Mouse (Mus musculus): ENCODE data around the gene Pgap2. TPM values are rescaled to one million over a fixed set of nuclear protein-coding genes. Genes with fewer than 3 reads are reported as not detected.

The Pgap2 gene
- polyA plus RNA-seq, 1 experiment from 2014 or later, result 96.3 TPM

GRCm38 (mm10) chr7:102272422-102272948, 62.5 kb downstream of the Pgap2 start:
- Histone ChIP-seq H3K4me2 (no peak overlapping the region), H3K27me3 (replicated peaks) (no peaks in the 10 kb centered on the region), H3K4me3 (replicated peaks) (no peak overlapping the region), H3K27ac (no peak overlapping the region), H3K9ac (no peak overlapping the region), H3K9me3 (no peaks in the 10 kb centered on the region), H3K4me1 (0 out of 2 replicates have a peak, but pooled peaks cover 4% of the 10 kb centered on the region), H3K36me3 (no peaks in the 10 kb centered on the region)
- ATAC-seq (ENCODE audit: insufficient read depth, low FRiP score, low read depth), result no peak
- WGBS, result 58% methylated on average over 3 of the region's 3 CpGs

GRCm38 (mm10) chr7:102281403-102281802, 71.4 kb downstream of the Pgap2 start:
- Histone ChIP-seq H3K4me2 (no peak overlapping the region), H3K36me3 (no peaks in the 10 kb centered on the region), H3K9me3 (no peaks in the 10 kb centered on the region), H3K9ac (no peak overlapping the region), H3K4me1 (peaks cover 3% of the 10 kb centered on the region; the same call in 1 of the 2 replicates), H3K4me3 (replicated peaks) (no peak overlapping the region), H3K27ac (no peak overlapping the region), H3K27me3 (replicated peaks) (no peaks in the 10 kb centered on the region)
- 81% methylated on average over 1 of the region's 1 CpGs for WGBS
- no peak for ATAC-seq (ENCODE audit: insufficient read depth, low FRiP score, low read depth)

GRCm38 (mm10) chr7:102282261-102282660, 72.3 kb downstream of the Pgap2 start:
- Histone ChIP-seq H3K9ac (no peak overlapping the region), H3K9me3 (no peaks in the 10 kb centered on the region), H3K4me3 (replicated peaks) (no peak overlapping the region), H3K27ac (no peak overlapping the region), H3K27me3 (replicated peaks) (no peaks in the 10 kb centered on the region), H3K4me2 (no peak overlapping the region), H3K4me1 (peaks cover 3% of the 10 kb centered on the region; the same call in 1 of the 2 replicates), H3K36me3 (no peaks in the 10 kb centered on the region)
- WGBS, result 56% methylated on average over 5 of the region's 5 CpGs
- ATAC-seq (ENCODE audit: insufficient read depth, low FRiP score, low read depth), result no peak

Other genes starting within 250 kb of the Pgap2 start
- gene Il18bp, start 191.5 kb upstream of the Pgap2 start, polyA plus RNA-seq (2015; fragmentation: Nextera tagmentation; extraction: Ambion mirVana), result 2.3 and 3.1 TPM in 2 replicates
- gene Rnf121, start 144.7 kb upstream of the Pgap2 start, polyA plus RNA-seq (2015; fragmentation: Nextera tagmentation; extraction: Ambion mirVana), result 25.2 and 26.4 TPM in 2 replicates
- 26.0 TPM in 2 replicates for gene Xndc1, start 144.7 kb upstream of the Pgap2 start, polyA plus RNA-seq (2015; fragmentation: Nextera tagmentation; extraction: Ambion mirVana)
- 1.2 and 1.3 TPM in 2 replicates for gene Xntrpc, start 144.5 kb upstream of the Pgap2 start, polyA plus RNA-seq (2015; fragmentation: Nextera tagmentation; extraction: Ambion mirVana)
- gene Trpc2, start 127.1 kb upstream of the Pgap2 start, polyA plus RNA-seq (2015; fragmentation: Nextera tagmentation; extraction: Ambion mirVana), result not detected in 2 replicates
- gene Art1, start 108.5 kb upstream of the Pgap2 start, polyA plus RNA-seq (2015; fragmentation: Nextera tagmentation; extraction: Ambion mirVana), result 0.48 and 1.2 TPM in 2 replicates
- gene Art5, start 100.7 kb upstream of the Pgap2 start, polyA plus RNA-seq (2015; fragmentation: Nextera tagmentation; extraction: Ambion mirVana), result 0.53 and 0.61 TPM in 2 replicates
- gene Chrna10, start 93.4 kb upstream of the Pgap2 start, polyA plus RNA-seq (2015; fragmentation: Nextera tagmentation; extraction: Ambion mirVana), result not detected in 2 replicates
- 29.5 and 33.6 TPM in 2 replicates for gene Nup98, start within 50 bp of the Pgap2 start, polyA plus RNA-seq (2015; fragmentation: Nextera tagmentation; extraction: Ambion mirVana)
- 58.4 and 67.7 TPM in 2 replicates for gene Rhog, start 45.8 kb downstream of the Pgap2 start, polyA plus RNA-seq (2015; fragmentation: Nextera tagmentation; extraction: Ambion mirVana)
- 26.5 TPM in 2 replicates for gene Stim1, start 57.6 kb downstream of the Pgap2 start, polyA plus RNA-seq (2015; fragmentation: Nextera tagmentation; extraction: Ambion mirVana)
- gene Rrm1, start 231.5 kb downstream of the Pgap2 start, polyA plus RNA-seq (2015; fragmentation: Nextera tagmentation; extraction: Ambion mirVana), result 133 and 138 TPM in 2 replicates